Mouse (Mus musculus) myocyte (in vitro differentiated cells): ENCODE data around the gene Naf1.

Experiments used
- E2F4 ChIP-seq: IDR thresholded peaks from one replicate; pipeline ENCODE4 v1.6.1; 2011; ENCODE audit warnings: mild to moderate bottlenecking, control low read depth, moderate library complexity; ENCODE audit not compliant: insufficient read depth
- POLR2A ChIP-seq: IDR thresholded peaks from one replicate; pipeline ENCODE4 v1.6.1; 2011; ENCODE audit warnings: low read depth, mild to moderate bottlenecking, control low read depth, moderate library complexity; ENCODE audit not compliant: insufficient read length
- TCF3 ChIP-seq: IDR thresholded peaks from one replicate; pipeline ENCODE4 v1.6.1; 2011; ENCODE audit warnings: low read depth, control low read depth; ENCODE audit not compliant: insufficient read length
- USF1 ChIP-seq: IDR thresholded peaks from one replicate; pipeline ENCODE4 v1.6.1; 2011; ENCODE audit warnings: low read depth, mild to moderate bottlenecking, control low read depth, moderate library complexity

DNA sequence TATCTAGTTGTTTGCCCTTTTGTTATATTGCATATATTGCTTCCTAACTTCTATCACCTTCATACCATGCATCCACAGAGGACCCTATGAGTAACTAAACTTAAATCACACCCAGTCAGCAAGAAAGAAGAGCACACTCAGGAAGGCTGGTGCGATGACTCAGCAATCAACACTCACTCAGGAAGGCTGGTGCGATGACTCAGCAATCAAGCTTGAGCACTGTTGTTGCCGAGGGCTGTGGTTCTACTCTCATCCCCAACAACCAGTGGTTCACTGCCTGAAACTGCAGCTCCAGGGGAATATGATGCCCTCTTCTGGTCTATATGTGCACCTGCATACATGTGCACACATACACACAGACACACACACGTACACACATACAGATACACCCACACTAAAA is 73.7 kb downstream of the Naf1 start:
- TF ChIP-seq POLR2A: no peak
- no peak for TF ChIP-seq E2F4
- no peak for TF ChIP-seq TCF3
- TF ChIP-seq USF1: no peak
